Mouse (Mus musculus): ENCODE data around the gene Galnt3.

DNA sequence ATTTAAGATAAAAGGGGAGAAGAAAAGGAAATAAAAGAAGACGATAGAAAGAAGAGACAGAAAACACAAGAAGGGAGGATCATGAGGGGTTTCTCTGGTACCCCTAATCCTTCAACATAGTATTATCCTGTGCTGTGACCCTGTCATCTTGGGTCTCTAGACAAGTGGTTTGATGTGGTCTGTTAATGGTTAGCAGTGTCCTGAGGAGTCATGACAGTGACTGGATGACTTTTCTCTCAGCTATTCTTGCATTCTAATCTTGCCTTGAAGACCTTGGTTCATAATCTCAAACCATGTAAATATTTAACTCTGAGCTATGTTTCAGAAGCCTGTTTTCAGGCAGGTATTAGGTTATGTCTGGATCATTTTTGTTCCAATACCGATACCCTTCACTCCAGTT is 17.9 kb upstream of the Galnt3 start:
- TF ChIP-seq CTCF (IDR thresholded peaks at IDR 0.05; ENCODE audit: borderline replicate concordance, extremely low read depth, insufficient read depth, insufficient read length) (no peak), POLR2A (IDR thresholded peaks at IDR 0.05; ENCODE audit: borderline replicate concordance, extremely low read depth, insufficient read depth, insufficient read length, poor library complexity, severe bottlenecking) (no peak)

Measured in brain, embryonic 14.5 days (tissue).